Mouse (Mus musculus) skeletal muscle tissue, adult 2 months (tissue): ENCODE measurements around the gene Limd2.
"Not testable (repeated sequence)": the region's sequence is repeated elsewhere in the genome, so short reads cannot be mapped to it uniquely, and the experiment has no call there.

Experiments
- DNase-seq: peaks from one replicate; pipeline ENCODE4 v3.0.0-alpha.2; 2012; ENCODE audit warnings: low read depth, low spot score

The Limd2 gene

GRCm38 (mm10) chr11:106126727-106127373, 33.8 kb downstream of the Limd2 start:
- DNase-seq: not testable (repeated sequence)

- no peak for DNase-seq
Observed at GRCm38 (mm10) chr11:106125827-106126226, 34.8 kb downstream of the Limd2 start.

- DNase-seq: no peak
Observed at GRCm38 (mm10) chr11:106124784-106125183, 35.9 kb downstream of the Limd2 start.

- peak; percentile 25 for DNase-seq
Observed at GRCm38 (mm10) chr11:106122736-106123135, 37.9 kb downstream of the Limd2 start.

GRCm38 (mm10) chr11:106122221-106122620, 38.4 kb downstream of the Limd2 start:
- DNase-seq: no peak

- DNase-seq: no peak
Observed at GRCm38 (mm10) chr11:106111688-106112087, 49.0 kb downstream of the Limd2 start.
